Mouse (Mus musculus) layer of hippocampus, adult 9-11 months (tissue): ENCODE measurements around the gene Amdhd2.
"Not testable (repeated sequence)": the region's sequence is repeated elsewhere in the genome, so short reads cannot be mapped to it uniquely, and the experiment has no call there.

Experiments
- DNase-seq: peaks from one replicate; pipeline ENCODE4 v3.0.0; 2022

The Amdhd2 gene

GRCm38 (mm10) chr17:24155742-24156141 is 7.8 kb downstream of the Amdhd2 start:
- no peak for DNase-seq

DNA sequence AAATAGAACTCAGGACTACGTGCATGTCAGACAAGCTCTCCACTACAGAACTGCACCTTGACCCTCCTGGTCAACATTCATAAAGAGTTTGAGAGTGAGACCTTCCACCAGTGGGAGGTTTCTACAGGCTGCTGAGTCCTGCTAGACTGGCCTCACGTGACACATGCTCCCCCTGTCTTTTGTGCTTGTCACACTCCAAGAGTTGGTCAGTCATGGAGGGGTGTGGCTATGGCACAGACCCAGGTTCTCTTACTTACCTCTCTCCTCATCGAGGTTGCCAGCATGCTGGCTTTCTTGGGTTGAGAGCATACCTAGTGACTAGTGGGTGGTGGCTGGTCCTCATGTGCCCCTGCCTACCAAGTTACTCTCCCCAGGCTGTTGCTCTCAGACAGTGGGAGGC is 9.1 kb downstream of the Amdhd2 start:
- DNase-seq, result no peak

GRCm38 (mm10) chr17:24151890-24152563 is 11.5 kb downstream of the Amdhd2 start:
- peak; percentile 69 for DNase-seq

DNA sequence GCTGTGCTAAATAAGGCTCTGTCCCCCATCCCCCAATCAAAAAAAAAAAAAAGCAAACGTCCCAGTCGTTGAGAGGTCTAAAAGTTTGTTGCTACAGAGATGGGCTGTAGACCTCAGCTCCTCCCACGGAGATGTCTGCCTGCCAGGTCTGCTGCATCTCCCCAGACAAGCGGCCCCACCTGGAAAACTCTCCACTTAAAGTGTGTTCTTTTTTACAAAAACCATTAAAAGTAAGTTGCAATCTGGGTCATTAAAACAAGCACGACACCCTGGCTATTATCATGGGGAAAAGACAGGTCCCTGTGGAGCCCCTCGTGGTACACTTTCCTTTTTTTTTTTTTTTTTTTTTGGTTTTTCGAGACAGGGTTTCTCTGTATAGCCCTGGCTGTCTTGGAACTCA is 12.2 kb downstream of the Amdhd2 start:
- DNase-seq, result no peak

DNA sequence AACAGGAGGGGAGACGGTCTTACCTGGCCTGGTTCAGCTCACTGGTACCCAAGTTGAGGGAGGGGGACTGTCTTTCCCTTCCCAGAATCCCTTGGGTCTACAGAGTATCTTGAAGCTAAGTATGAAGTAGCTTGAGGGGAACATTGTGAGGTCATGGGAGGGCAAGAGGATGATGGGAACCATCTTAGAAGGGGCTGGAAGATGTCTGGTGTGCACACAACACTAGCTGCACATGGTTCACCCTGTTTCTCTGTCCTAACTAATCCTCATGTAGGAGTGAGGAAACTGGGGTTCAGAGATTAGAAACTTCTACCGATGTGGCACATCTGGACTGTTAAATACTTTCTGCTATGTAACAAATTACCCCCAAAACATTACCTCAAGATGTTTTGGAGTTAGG is 12.7 kb downstream of the Amdhd2 start, which contains the start of gene Pdpk1:
Gene Pdpk1 (minus strand): TSS at position 101 of the 400 bp plus-strand sequence.
- no peak for DNase-seq

DNA sequence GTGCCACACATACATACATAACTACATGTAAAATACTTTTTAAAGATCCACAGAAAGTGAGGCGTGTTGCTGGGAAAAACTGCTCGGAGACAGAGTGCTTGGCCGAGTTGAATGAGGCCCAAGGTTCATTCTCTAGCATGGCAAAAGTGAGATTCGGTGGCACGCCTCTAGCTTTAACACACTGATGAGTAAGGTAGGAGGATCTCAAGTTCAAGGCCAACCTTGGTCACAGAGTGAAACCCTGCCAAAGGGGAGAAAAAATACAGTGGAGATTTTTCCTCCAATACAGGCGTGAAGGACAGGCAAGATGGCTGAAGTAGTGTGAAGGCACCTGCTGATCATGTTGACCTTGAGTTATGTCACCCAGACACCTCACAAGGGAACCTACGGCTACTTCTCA is 14.1 kb downstream of the Amdhd2 start:
- DNase-seq, result no peak

- no peak for DNase-seq
Measured at GRCm38 (mm10) chr17:24142897-24143296, 20.7 kb downstream of the Amdhd2 start.

- DNase-seq, result peak; percentile 98
Measured at GRCm38 (mm10) chr17:24141425-24141920, 22.1 kb downstream of the Amdhd2 start.

DNA sequence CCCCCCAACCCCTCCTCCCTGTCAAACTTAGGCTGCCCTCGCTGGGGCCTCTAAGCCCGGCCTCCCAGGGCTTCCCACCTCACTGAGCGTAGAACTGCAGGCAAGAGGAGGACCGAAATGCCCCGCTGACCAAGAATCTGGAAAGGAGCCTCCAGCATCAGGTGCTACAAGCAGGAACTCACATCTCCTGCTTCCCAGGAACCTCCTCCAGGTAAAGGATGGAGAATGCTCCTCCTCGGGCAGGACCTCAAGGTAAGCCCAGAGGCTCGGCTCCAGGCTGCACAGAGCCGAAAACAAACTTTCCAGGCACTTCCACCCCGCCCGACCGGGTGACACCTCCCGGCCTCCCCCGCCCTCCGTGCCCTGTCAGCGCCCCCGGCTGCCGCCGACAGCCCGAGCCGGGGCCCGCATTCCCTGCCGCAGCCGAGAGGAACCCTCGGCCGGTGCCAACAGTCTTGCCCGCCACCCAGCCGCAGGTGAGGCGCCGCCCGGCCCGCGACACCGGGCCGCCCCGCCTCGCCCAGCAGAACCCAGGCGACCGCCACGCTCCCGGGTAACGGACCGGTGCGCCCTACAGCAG is 22.6 kb downstream of the Amdhd2 start:
- DNase-seq, result no peak

GRCm38 (mm10) chr17:24139968-24140367 is 23.6 kb downstream of the Amdhd2 start:
- DNase-seq, result no peak

- DNase-seq, result no peak
Measured at GRCm38 (mm10) chr17:24139256-24139655, 24.3 kb downstream of the Amdhd2 start.

GRCm38 (mm10) chr17:24137226-24137880 is 26.2 kb downstream of the Amdhd2 start:
- no peak for DNase-seq

- DNase-seq, result no peak
Measured at GRCm38 (mm10) chr17:24134062-24134461, 29.5 kb downstream of the Amdhd2 start.

GRCm38 (mm10) chr17:24132919-24133318 is 30.6 kb downstream of the Amdhd2 start:
- not testable (repeated sequence) for DNase-seq

- DNase-seq, result no peak
Measured at GRCm38 (mm10) chr17:24131570-24131969, 32.0 kb downstream of the Amdhd2 start.

GRCm38 (mm10) chr17:24129246-24129645 is 34.3 kb downstream of the Amdhd2 start:
- DNase-seq, result not testable (repeated sequence)

DNA sequence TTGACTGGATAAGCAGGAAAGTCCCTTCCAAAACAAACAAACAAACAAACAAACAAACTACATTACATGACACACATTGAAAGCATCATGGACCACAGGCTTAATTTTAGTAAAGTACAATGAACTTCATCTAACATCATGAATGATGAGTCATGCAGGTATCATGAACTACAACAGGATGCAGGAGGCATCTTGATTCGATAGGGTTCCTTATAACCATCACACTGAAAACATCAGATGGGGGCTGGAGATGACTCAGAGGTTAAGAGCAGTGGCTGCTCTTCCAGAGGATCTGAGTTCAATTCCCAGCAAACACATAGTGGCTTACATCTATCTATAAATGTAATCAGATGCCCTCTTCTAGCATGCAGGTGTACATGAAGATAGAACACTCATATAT is 36.0 kb downstream of the Amdhd2 start:
- DNase-seq, result no peak

DNA sequence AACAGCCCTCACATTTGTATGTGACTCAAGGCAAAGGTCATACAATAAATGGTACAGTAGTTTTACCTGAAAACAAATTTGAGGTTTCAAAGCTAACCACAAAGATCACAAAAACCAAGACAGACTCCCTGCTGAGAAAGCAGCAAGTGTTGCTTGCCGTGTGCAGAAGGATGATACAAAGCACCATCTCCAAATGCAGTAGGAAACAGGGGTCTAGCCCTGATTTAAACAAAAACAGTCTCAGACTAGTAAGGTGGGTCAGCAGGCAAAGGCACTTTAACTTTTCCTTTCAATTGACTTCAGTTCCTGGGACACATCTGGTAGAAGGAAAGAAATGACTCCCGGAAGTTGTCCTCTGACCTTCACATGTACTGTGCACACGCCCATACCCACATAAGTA is 36.8 kb downstream of the Amdhd2 start:
- no peak for DNase-seq

- no peak for DNase-seq
Measured at GRCm38 (mm10) chr17:24119446-24119845, 44.1 kb downstream of the Amdhd2 start.

- DNase-seq, result no peak
Measured at GRCm38 (mm10) chr17:24113031-24113430, 50.5 kb downstream of the Amdhd2 start.

DNA sequence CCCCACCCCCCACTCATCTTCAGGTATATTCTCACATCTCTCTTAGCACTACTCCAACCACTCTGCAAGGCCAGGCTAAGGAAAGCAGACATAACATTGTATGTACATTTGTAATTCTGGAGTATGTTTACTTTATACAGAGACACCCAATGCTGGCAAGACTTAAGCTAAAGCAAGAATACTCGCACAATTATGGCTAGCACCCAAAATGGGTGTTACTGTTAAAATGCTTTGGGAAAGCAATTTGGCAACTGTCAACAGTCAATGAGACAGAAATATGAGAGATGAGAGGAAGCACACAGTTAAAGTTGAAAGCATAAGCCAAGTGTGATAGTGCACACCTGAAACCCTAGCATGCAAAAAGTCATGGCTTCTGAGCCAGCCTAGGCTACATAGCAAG is 52.3 kb downstream of the Amdhd2 start:
- no peak for DNase-seq

- DNase-seq, result peak; percentile 16
Measured at GRCm38 (mm10) chr17:24108896-24109295, 54.7 kb downstream of the Amdhd2 start.
